Mouse (Mus musculus) erythroid progenitor cell, adult 5-6 weeks (primary cell): ENCODE results near the gene Sat1. TPM values are rescaled to one million over a fixed set of nuclear protein-coding genes. Genes with fewer than 3 reads are reported as not detected.

Source experiments
- ATAC-seq: replicated peaks from 2 replicates; pipeline ENCODE4 v1.8.0; 2016; ENCODE audit warnings: moderate number of reproducible peaks, mild to moderate bottlenecking, moderate TSS enrichment, inconsistent platforms; ENCODE audit not compliant: poor library complexity, low FRiP score, severe bottlenecking
- total RNA-seq, 2 experiments: library from RNA; stranded (forward) in 1 of 2; stranded (reverse) in 1 of 2; fragments of 150-400 nt in 1 of 2; fragments of 186-747, 209-891 nt in 1 of 2; gene quantifications; 2 replicates each; pipeline versions ENCODE4 v1.2.3 to v1.2.4; 2015 to 2017; ENCODE audit warnings: low replicate concordance in 2 of 2

Gene Sat1
- total RNA-seq, 2 experiments from 2014 or later: 38.1 to 115 TPM

- ATAC-seq: no peak
Measured at GRCm38 (mm10) chrX:155169886-155170285, 46.4 kb downstream of the Sat1 start.

- ATAC-seq: no peak
Measured at GRCm38 (mm10) chrX:155167667-155168066, 48.6 kb downstream of the Sat1 start.

GRCm38 (mm10) chrX:155166313-155166712 lies 49.9 kb downstream of the Sat1 start:
- ATAC-seq: no peak

- ATAC-seq: no peak
Measured at GRCm38 (mm10) chrX:155163553-155163952, 52.7 kb downstream of the Sat1 start.

Other genes with a start within 250 kb of the Sat1 start
- gene Magea8, start 220.6 kb downstream of the Sat1 start, total RNA-seq (2015; ENCODE audit: low replicate concordance): not detected in 2 replicates
- not detected in 2 replicates for gene Magea8, start 220.6 kb downstream of the Sat1 start, total RNA-seq (2017; ENCODE audit: low replicate concordance)
- not detected in 2 replicates for gene Magea5, start 153.3 kb downstream of the Sat1 start, total RNA-seq (2015; ENCODE audit: low replicate concordance)
- not detected in 2 replicates for gene Magea5, start 153.3 kb downstream of the Sat1 start, total RNA-seq (2017; ENCODE audit: low replicate concordance)
- not detected in 2 replicates for gene Magea1, start 126.7 kb downstream of the Sat1 start, total RNA-seq (2015; ENCODE audit: low replicate concordance)
- not detected in 2 replicates for gene Magea1, start 126.7 kb downstream of the Sat1 start, total RNA-seq (2017; ENCODE audit: low replicate concordance)
- not detected in 2 replicates for gene Magea2, start 122.8 kb downstream of the Sat1 start, total RNA-seq (2015; ENCODE audit: low replicate concordance)
- gene Magea2, start 122.8 kb downstream of the Sat1 start, total RNA-seq (2017; ENCODE audit: low replicate concordance): not detected in 2 replicates
- not detected in 2 replicates for gene Cldn34b2, start 88.0 kb downstream of the Sat1 start, total RNA-seq (2015; ENCODE audit: low replicate concordance)
- gene Cldn34b2, start 88.0 kb downstream of the Sat1 start, total RNA-seq (2017; ENCODE audit: low replicate concordance): not detected in 2 replicates
- 11.9 and 13.4 TPM in 2 replicates for gene Acot9, start 46.0 kb upstream of the Sat1 start, total RNA-seq (2015; ENCODE audit: low replicate concordance)
- 2.0 and 5.0 TPM in 2 replicates for gene Acot9, start 46.0 kb upstream of the Sat1 start, total RNA-seq (2017; ENCODE audit: low replicate concordance)
- 27.4 and 65.4 TPM in 2 replicates for gene Prdx4, start 124.3 kb upstream of the Sat1 start, total RNA-seq (2015; ENCODE audit: low replicate concordance)
- gene Prdx4, start 124.3 kb upstream of the Sat1 start, total RNA-seq (2017; ENCODE audit: low replicate concordance): 13.7 and 34.9 TPM in 2 replicates